Mouse (Mus musculus) spleen, adult 2 months (tissue): ENCODE measurements around the gene Pdia2. TPM values are rescaled to one million over a fixed set of nuclear protein-coding genes. Genes with fewer than 3 reads are reported as not detected.

Source experiments
- DNase-seq, 2 experiments: peaks; one replicate each; pipeline versions ENCODE4 v3.0.0 to v3.0.0-alpha.2; 2012 to 2021; ENCODE audit warnings: low spot score in 2 of 2, low read depth in 1 of 2
- H3K27ac ChIP-seq: fragments of 200-500 bp; 2 replicates; pipeline ENCODE4 v1.5.1; 2012; ENCODE audit warnings: low read length, inconsistent platforms; ENCODE audit not compliant: insufficient read depth
- H3K27me3 ChIP-seq: fragments of 200-500 bp; 2 replicates; pipeline ENCODE4 v1.6.1; 2012; ENCODE audit warnings: mild to moderate bottlenecking, moderate library complexity, low read length, inconsistent platforms; ENCODE audit not compliant: control insufficient read depth, insufficient read depth
- H3K36me3 ChIP-seq: fragments of 200-500 bp; 2 replicates; pipeline ENCODE4 v1.6.1; 2012; ENCODE audit warnings: mild to moderate bottlenecking, low read length, inconsistent platforms; ENCODE audit not compliant: control insufficient read depth, insufficient read depth
- H3K4me1 ChIP-seq: fragments of 200-500 bp; 2 replicates; pipeline ENCODE4 v1.6.1; 2011; ENCODE audit warnings: inconsistent platforms; ENCODE audit not compliant: control insufficient read depth, insufficient read depth, insufficient read length
- H3K4me3 ChIP-seq: fragments of 200-500 bp; 2 replicates; pipeline ENCODE4 v1.5.1; 2011; ENCODE audit warnings: mild to moderate bottlenecking, inconsistent platforms; ENCODE audit not compliant: insufficient read depth, insufficient read length; ENCODE audit errors: extremely low read depth
- CTCF ChIP-seq: fragments of 200-500 bp; IDR thresholded peaks from 2 replicates; pipeline ENCODE4 v1.5.1; 2011; ENCODE audit warnings: mild to moderate bottlenecking, inconsistent platforms; ENCODE audit not compliant: insufficient read depth, insufficient read length, insufficient replicate concordance; ENCODE audit errors: extremely low read depth
- POLR2A ChIP-seq: fragments of 200-500 bp; IDR thresholded peaks from 2 replicates; pipeline ENCODE4 v1.6.1; 2011; ENCODE audit warnings: low read depth, low read length, inconsistent platforms
- WGBS: fragments of 180-500 bp; shearing (Covaris S2); methylation state at CpG from one replicate; pipeline ENCODE4 v1.1.7; 2018; 5-methylcytosine and 5-hydroxymethylcytosine counted together
- polyA plus RNA-seq: library from polyadenylated mRNA; depleted of rRNA; stranded (reverse); fragments of >200 nt; gene quantifications from 2 replicates; pipeline ENCODE4 v1.2.3, GENCODE M21; 2012

Pdia2 gene
- polyA plus RNA-seq, 1 experiment, result 49.0 TPM

DNA sequence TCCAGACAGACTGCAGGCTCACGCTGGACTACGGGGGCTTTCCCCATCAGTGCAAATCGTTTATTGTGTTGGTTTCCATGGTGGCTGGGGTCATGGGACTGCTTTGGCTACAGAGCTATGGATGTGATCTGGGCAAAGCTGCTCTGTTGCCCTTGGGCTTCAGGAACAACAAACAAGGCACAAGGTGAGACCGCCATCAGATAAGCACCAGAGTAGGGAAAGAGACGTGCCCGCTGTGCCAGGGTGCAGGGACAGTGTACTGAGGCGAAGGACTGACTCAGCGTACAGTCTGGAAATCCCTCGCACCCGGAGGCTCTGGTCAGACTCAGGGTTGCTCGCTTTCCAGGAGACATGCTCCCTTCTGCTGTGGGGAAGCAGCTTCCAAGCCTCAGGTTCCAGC lies 13.8 kb upstream of the Pdia2 start:
- no peaks in the 10 kb centered on the region for H3K4me1 ChIP-seq
- DNase-seq, result no peak

GRCm38 (mm10) chr17:26212241-26212640 lies 13.4 kb upstream of the Pdia2 start:
- Histone ChIP-seq H3K4me1 (no peaks in the 10 kb centered on the region), H3K27me3 (no peaks in the 10 kb centered on the region), H3K4me3 (no peak overlapping the region), H3K36me3 (no peaks in the 10 kb centered on the region), H3K27ac (no peak overlapping the region)
- TF ChIP-seq CTCF (no peak), POLR2A (no peak)
- no peak for DNase-seq
- 90% methylated on average over 7 of the region's 7 CpGs for whole genome bisulfite sequencing

More for the DNA sequence above, 13.8 kb upstream of the Pdia2 start:
- no peak overlapping the region for H3K27ac ChIP-seq
- H3K4me3 ChIP-seq, result no peak overlapping the region
- no peaks in the 10 kb centered on the region for H3K27me3 ChIP-seq
- no peak for TF ChIP-seq POLR2A
- H3K36me3 ChIP-seq, result no peaks in the 10 kb centered on the region
- WGBS, result 90% methylated on average over 11 of the region's 11 CpGs

GRCm38 (mm10) chr17:26207686-26208085 lies 8.8 kb upstream of the Pdia2 start, which contains the start of gene Arhgdig:
Gene Arhgdig (minus strand): TSS chr17:26207786.
- no peak for TF ChIP-seq POLR2A
- TF ChIP-seq CTCF, result no peak
- Histone ChIP-seq H3K36me3 (no peaks in the 10 kb centered on the region), H3K27me3 (peaks cover 5% of the 10 kb centered on the region; the same call in 1 of the 2 replicates), H3K4me3 (no peak within 1 kb of the TSS), H3K27ac (no peak within 1 kb of the TSS), H3K4me1 (peaks cover 3% of the 10 kb centered on the region; the same call in 1 of the 2 replicates)
- WGBS, result 89% methylated on average over 12 of the region's 12 CpGs
- DNase-seq, result no peak

- no peak for TF ChIP-seq CTCF
- TF ChIP-seq POLR2A, result no peak
- WGBS, result 59% methylated on average over 1 of the region's 1 CpGs
These were observed 7.5 kb upstream of the Pdia2 start for GRCm38 (mm10) chr17:26206392-26206791.

DNA sequence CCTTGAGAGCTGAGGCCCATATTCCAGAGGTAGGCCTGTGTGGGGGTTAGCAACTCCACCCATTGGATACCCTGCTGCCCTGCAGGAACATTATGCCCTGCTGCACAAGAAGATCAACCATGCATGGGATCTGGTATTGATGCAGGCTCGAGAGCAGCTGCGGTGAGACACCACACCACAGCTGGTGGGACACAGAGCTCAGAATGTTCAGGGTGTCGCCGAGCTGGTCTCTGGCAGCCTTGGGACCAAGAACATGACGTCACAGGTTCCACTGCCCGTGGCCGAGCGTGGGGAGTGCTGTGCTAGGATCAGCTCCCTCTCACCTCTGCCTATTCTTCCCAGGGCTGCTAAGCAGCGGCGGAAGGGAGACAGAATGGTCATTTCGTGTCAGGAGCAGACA lies 5.9 kb upstream of the Pdia2 start:
- 60% methylated on average over 11 of the region's 11 CpGs for WGBS
- no peak for TF ChIP-seq POLR2A
- Histone ChIP-seq H3K4me1 (peaks cover 4% of the 10 kb centered on the region; the same call in 1 of the 2 replicates), H3K27ac (no peak overlapping the region), H3K27me3 (peaks cover 11% of the 10 kb centered on the region; the same call in 1 of the 2 replicates), H3K36me3 (no peaks in the 10 kb centered on the region), H3K4me3 (no peak overlapping the region)
- no peak for DNase-seq

More at GRCm38 (mm10) chr17:26206392-26206791, 7.5 kb upstream of the Pdia2 start:
- no peak for DNase-seq
- H3K4me3 ChIP-seq, result no peak overlapping the region
- H3K36me3 ChIP-seq, result no peaks in the 10 kb centered on the region
- H3K27ac ChIP-seq, result no peak overlapping the region
- H3K4me1 ChIP-seq, result peaks cover 4% of the 10 kb centered on the region; the same call in 1 of the 2 replicates
- peaks cover 5% of the 10 kb centered on the region; the same call in 1 of the 2 replicates for H3K27me3 ChIP-seq

- TF ChIP-seq POLR2A (no peak), CTCF (no peak)
- Histone ChIP-seq H3K27me3 (peaks cover 11% of the 10 kb centered on the region; the same call in 1 of the 2 replicates), H3K36me3 (no peaks in the 10 kb centered on the region), H3K4me1 (peaks cover 4% of the 10 kb centered on the region; the same call in 1 of the 2 replicates), H3K4me3 (peak overlapping the region; percentile 60), H3K27ac (no peak overlapping the region)
- peak in 1 of 2 experiments; percentile 11 for DNase-seq
- 1% methylated on average over 30 of the region's 30 CpGs for WGBS
These were observed 4.5 kb upstream of the Pdia2 start for GRCm38 (mm10) chr17:26203321-26203811.

DNA sequence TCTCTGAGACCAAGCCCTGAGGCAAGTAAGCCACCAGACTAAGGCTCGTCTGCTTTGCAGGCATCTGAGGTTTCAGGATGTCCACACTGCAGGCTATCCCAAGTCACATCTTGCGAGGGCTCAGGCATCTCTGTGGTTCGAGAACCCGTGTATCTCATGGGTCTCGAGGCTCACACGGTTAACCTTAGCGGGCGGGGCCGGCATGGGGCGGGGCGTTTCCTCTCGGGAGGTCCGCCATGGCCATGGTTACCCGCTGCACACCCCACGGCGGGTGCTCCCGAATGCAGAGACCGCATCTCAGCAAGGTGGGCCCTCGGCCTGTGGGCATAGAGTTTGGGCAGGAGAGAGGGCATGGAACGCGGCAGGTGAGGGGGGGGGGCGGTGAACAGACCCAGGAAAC lies 3.9 kb upstream of the Pdia2 start, which contains the start of gene Rgs11:
Gene Rgs11, plus strand, starts transcription at position 215 of the 400 bp plus-strand sequence.
- Histone ChIP-seq H3K36me3 (peaks cover 2% of the 10 kb centered on the region; the same call in 1 of the 2 replicates), H3K4me1 (peaks cover 4% of the 10 kb centered on the region; the same call in 1 of the 2 replicates), H3K27me3 (peaks cover 11% of the 10 kb centered on the region; the same call in 1 of the 2 replicates), H3K4me3 (peak within 1 kb of the TSS; percentile 60), H3K27ac (no peak within 1 kb of the TSS)
- no peak for TF ChIP-seq CTCF
- TF ChIP-seq POLR2A, result no peak
- DNase-seq, result peak in 1 of 2 experiments; percentile 50
- 4% methylated on average over 22 of the region's 22 CpGs for WGBS
